8 mouse cellular contexts compared by ENCODE assay signal in genomic region chr16:35660222-35660621, GRCm38 (mm10).
DNase-seq lines count a peak whose midpoint lies in the region; ATAC-seq and TF ChIP-seq lines count a peak whose summit lies in the region.

No protein-coding gene starts in this region.

- H3K9ac ChIP-seq in hindbrain, embryonic 13.5 days = peak overlapping the region; percentile 40
- no peak overlapping the region for H3K9ac ChIP-seq in liver, postnatal 0 days (replicated peaks)

- peak overlapping the region; percentile 26 for H3K4me3 ChIP-seq in hindbrain, embryonic 13.5 days
- peak overlapping the region; percentile 36 for H3K4me3 ChIP-seq in liver, postnatal 0 days (ENCODE audit: low read depth, low read length)

- DNase-seq in adrenal gland, adult (ENCODE audit: inconsistent age in 2 of 2, low spot score in 1 of 2) = peak; percentile 64 to 70
- no peak for DNase-seq in adrenal gland, adult 8-10 months
- peak; percentile 27 for DNase-seq in embryo, embryonic 11 days
- DNase-seq in liver, postnatal 0 days = no peak
- DNase-seq in layer of hippocampus, adult 9-11 months = no peak
- DNase-seq in cerebellum, adult 18-20 months = no peak
- no peak for DNase-seq in cerebellum, postnatal 14 days

- WGBS in hindbrain, embryonic 13.5 days = 26% methylated on average over 36 of the region's 36 CpGs
- WGBS in liver, postnatal 0 days (ENCODE audit: insufficient replicate concordance) = 7% methylated on average over 34 of the region's 36 CpGs

- H3K27me3 ChIP-seq in hindbrain, embryonic 13.5 days = peaks cover 14% of the 10 kb centered on the region; the same call in 1 of the 2 replicates
- H3K27me3 ChIP-seq in liver, postnatal 0 days (ENCODE audit: insufficient read depth, low read length) = peaks cover 34% of the 10 kb centered on the region

- H3K9me3 ChIP-seq in hindbrain, embryonic 13.5 days = no peaks in the 10 kb centered on the region; the same call in 1 of the 2 replicates
- no peaks in the 10 kb centered on the region for H3K9me3 ChIP-seq in liver, postnatal 0 days (ENCODE audit: low read length)

- H3K4me2 ChIP-seq in hindbrain, embryonic 13.5 days = peak overlapping the region; percentile 49
- H3K4me2 ChIP-seq in liver, postnatal 0 days (ENCODE audit: low read depth, low read length) = peak overlapping the region; percentile 55

- no peak for ATAC-seq in hindbrain, embryonic 13.5 days (ENCODE audit: low FRiP score)
- ATAC-seq in liver, postnatal 0 days = no peak

- H3K36me3 ChIP-seq in hindbrain, embryonic 13.5 days = peaks cover 37% of the 10 kb centered on the region
- H3K36me3 ChIP-seq in liver, postnatal 0 days (replicated peaks; ENCODE audit: insufficient read depth, low read length) = no peaks in the 10 kb centered on the region

- H3K27ac ChIP-seq in hindbrain, embryonic 13.5 days = no peak overlapping the region
- H3K27ac ChIP-seq in liver, postnatal 0 days (ENCODE audit: low read depth) = no peak overlapping the region

- no peak for TF ChIP-seq EP300 in liver, postnatal 0 days (IDR thresholded peaks at IDR 0.05; ENCODE audit: low read depth)

- H3K4me1 ChIP-seq in hindbrain, embryonic 13.5 days (replicated peaks) = peaks cover 8% of the 10 kb centered on the region
- H3K4me1 ChIP-seq in liver, postnatal 0 days (ENCODE audit: insufficient read depth) = no peaks in the 10 kb centered on the region

- TF ChIP-seq CTCF in liver, postnatal 0 days (IDR thresholded peaks at IDR 0.05; ENCODE audit: low read depth) = no peak

Comparison
In these comparisons a context has a peak if more than half of its experiments do, and no peak if none do; other contexts are left out.
1. DNase-seq: peak in adrenal gland, adult (2 of 2) and embryo, embryonic 11 days (single experiment); none in adrenal gland, adult 8-10 months (single experiment), liver, postnatal 0 days (single experiment), layer of hippocampus, adult 9-11 months (single experiment), cerebellum, adult 18-20 months (0 of 2) and cerebellum, postnatal 14 days (0 of 2).